Mouse (Mus musculus): ENCODE results near the gene Smg6. TPM values are rescaled to one million over a fixed set of nuclear protein-coding genes. Genes with fewer than 3 reads are reported as not detected.
"Not testable (repeated sequence)": the region's sequence is repeated elsewhere in the genome, so short reads cannot be mapped to it uniquely, and the experiment has no call there.

Smg6 gene
- polyA plus RNA-seq, 1 experiment from 2014 or later: 14.0 TPM

DNA sequence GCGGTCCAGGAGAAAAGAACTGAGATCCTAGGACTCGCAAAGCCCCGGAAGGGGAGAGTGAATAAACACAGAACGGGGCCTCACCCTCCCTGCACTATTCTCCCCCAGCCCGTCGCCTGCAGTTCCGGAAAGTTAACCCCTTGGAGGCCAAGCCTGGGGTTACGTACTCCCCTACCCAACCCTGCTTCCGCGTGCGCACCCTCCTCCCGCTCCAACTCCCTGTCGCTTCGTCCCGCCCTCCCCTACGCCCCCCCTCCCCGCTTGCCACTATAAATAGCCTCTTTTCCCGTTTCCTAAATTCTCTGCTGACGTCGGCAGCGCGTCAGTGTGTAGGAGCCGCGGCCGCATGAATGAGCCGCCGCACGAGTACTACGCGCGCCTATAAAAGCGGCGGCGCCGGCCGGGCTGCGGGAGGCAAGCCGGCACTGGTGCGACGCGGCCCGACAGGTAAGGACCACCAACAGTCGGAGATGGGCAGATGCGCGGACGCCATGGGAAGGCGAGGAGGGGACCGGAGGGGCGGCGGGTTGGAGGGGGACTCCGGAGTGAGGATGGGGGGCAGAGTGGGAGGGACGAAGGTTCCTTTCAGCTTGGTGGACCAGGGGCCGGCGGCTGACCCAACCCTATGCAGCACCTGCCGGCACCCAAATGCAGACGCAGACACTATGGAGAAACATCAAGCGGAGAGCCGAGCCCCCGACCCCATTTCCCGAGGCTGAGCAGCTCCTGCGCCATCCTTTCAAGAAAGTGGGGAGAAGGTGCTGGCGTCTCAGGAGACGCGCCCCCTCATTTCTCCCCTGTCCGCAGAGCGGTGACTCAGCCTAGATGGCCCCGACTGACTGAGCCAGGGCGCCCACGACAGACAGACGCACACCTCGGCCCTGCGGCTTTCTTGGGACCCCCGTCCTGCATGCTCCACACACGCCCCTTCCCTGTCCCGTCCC, 246.8 kb downstream of the Smg6 start:
- peaks cover 63% of the 10 kb centered on the region for H3K27me3 ChIP-seq (ENCODE audit: insufficient read depth, poor library complexity, severe bottlenecking)
- no peaks in the 10 kb centered on the region for H3K9me3 ChIP-seq
- H3K27ac ChIP-seq: 0 out of 2 replicates have a peak overlapping the region, but pooled peaks have one; percentile 36
- peaks cover 61% of the 10 kb centered on the region for H3K4me1 ChIP-seq
- under 1% methylated on average over 75 of the region's 75 CpGs for WGBS
- no peak for DNase-seq (ENCODE audit: low spot score)
- peaks cover 12% of the 10 kb centered on the region for H3K36me3 ChIP-seq
- H3K4me3 ChIP-seq: peak overlapping the region; percentile 73

- WGBS: under 1% methylated on average over 71 of the region's 71 CpGs
- Histone ChIP-seq H3K27ac (0 out of 2 replicates have a peak overlapping the region, but pooled peaks have one; percentile 53), H3K4me1 (peaks cover 60% of the 10 kb centered on the region)
These were observed 247.6 kb downstream of the Smg6 start for GRCm38 (mm10) chr11:75173095-75173798.

DNA sequence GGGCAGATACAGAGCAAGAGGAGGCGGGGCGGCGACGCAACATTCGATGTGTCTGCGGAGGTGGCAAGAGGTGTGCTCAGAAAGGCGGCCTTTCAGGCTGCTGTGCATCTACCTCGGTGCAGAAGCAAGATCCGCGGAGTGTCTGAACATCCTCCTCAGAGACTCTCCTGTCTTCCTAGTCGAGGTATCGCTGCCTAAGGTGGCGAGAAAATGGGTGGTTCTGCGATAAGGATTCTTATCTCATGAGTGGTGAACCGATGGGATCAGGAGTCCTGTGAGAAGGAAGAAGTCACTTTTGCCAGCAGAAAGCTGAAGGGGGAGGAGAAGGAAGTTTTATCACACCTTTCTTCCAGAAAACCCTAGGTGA, 248.2 kb downstream of the Smg6 start:
- Histone ChIP-seq H3K4me1 (peaks cover 58% of the 10 kb centered on the region), H3K9me3 (no peaks in the 10 kb centered on the region), H3K27ac (no peak overlapping the region), H3K27me3 (ENCODE audit: insufficient read depth, poor library complexity, severe bottlenecking) (peaks cover 50% of the 10 kb centered on the region), H3K36me3 (peaks cover 18% of the 10 kb centered on the region), H3K4me3 (peak overlapping the region; percentile 73)
- WGBS: under 1% methylated on average over 15 of the region's 15 CpGs
- no peak for DNase-seq (ENCODE audit: low spot score)

More at GRCm38 (mm10) chr11:75173095-75173798, 247.6 kb downstream of the Smg6 start:
- peaks cover 18% of the 10 kb centered on the region for H3K36me3 ChIP-seq
- peak; percentile 93 for DNase-seq (ENCODE audit: low spot score)
- H3K9me3 ChIP-seq: no peaks in the 10 kb centered on the region
- peaks cover 55% of the 10 kb centered on the region for H3K27me3 ChIP-seq (ENCODE audit: insufficient read depth, poor library complexity, severe bottlenecking)
- H3K4me3 ChIP-seq: peak overlapping the region; percentile 73

DNA sequence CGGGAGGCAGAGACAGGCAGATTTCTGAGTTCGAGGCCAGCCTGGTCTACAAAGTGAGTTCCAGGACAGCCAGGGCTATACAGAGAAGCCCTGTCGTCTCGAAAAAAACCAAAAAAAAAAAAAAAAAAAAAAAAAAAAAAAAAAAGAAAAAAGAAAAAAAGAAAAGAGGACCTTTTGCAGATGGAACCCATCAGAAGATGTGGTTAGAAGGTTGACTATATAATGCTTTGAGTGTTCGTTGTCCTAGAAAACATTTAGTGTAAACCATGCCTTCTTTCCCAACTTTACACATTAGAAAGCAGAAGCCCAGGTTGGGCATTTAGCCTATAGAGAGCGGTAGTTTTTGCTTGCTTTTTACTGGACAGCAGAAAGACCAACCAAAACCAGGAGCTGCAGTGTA, 249.0 kb downstream of the Smg6 start:
- H3K4me3 ChIP-seq; H3K27ac ChIP-seq; H3K9me3 ChIP-seq; DNase-seq (ENCODE audit: low spot score): not testable (repeated sequence)
- H3K27me3 ChIP-seq (ENCODE audit: insufficient read depth, poor library complexity, severe bottlenecking): peaks cover 42% of the 10 kb centered on the region
- 70% methylated on average over 6 of the region's 6 CpGs for WGBS
- peaks cover 18% of the 10 kb centered on the region for H3K36me3 ChIP-seq
- H3K4me1 ChIP-seq: peaks cover 59% of the 10 kb centered on the region

DNA sequence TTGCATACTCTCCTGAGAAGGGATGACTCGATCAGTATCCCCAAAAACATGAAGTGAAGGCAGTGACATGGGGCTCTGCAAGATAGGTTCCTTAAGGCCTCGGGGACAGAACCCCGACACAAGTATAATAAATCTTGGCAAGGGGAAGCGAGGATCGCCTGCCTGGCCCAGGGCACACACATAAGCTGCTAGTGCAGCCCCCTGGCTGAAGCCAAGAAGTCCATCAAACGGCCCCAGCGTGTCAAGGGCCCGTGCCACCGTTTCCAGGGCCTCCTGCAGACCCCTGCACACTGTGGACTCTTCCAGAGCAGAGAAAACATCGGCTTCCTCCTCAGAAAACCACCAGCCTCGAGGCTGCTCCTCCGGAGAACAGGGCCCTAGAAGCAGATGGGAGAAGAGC, 252.4 kb downstream of the Smg6 start:
- peak overlapping the region; percentile 91 for H3K27ac ChIP-seq

GRCm38 (mm10) chr11:75178672-75179208, 253.1 kb downstream of the Smg6 start, which contains the start of gene Ovca2:
Gene Ovca2 (minus strand): TSS chr11:75178835.
- Histone ChIP-seq H3K36me3 (peaks cover 55% of the 10 kb centered on the region), H3K4me3 (peak within 1 kb of the TSS; percentile 89), H3K4me1 (peaks cover 22% of the 10 kb centered on the region), H3K27me3 (ENCODE audit: insufficient read depth, poor library complexity, severe bottlenecking) (peaks cover under 1% of the 10 kb centered on the region; the same call in 1 of the 2 replicates), H3K9me3 (no peaks in the 10 kb centered on the region), H3K27ac (peak within 1 kb of the TSS; percentile 91)
- WGBS: under 1% methylated on average over 33 of the region's 33 CpGs
- DNase-seq (ENCODE audit: low spot score): peak; percentile 97

More for the DNA sequence above, 252.4 kb downstream of the Smg6 start:
- H3K4me3 ChIP-seq: peak overlapping the region; percentile 89
- no peak for DNase-seq (ENCODE audit: low spot score)
- peaks cover 30% of the 10 kb centered on the region for H3K4me1 ChIP-seq
- H3K36me3 ChIP-seq: peaks cover 48% of the 10 kb centered on the region
- WGBS: 48% methylated on average over 12 of the region's 12 CpGs
- H3K27me3 ChIP-seq (ENCODE audit: insufficient read depth, poor library complexity, severe bottlenecking): peaks cover 8% of the 10 kb centered on the region
- no peaks in the 10 kb centered on the region for H3K9me3 ChIP-seq

DNA sequence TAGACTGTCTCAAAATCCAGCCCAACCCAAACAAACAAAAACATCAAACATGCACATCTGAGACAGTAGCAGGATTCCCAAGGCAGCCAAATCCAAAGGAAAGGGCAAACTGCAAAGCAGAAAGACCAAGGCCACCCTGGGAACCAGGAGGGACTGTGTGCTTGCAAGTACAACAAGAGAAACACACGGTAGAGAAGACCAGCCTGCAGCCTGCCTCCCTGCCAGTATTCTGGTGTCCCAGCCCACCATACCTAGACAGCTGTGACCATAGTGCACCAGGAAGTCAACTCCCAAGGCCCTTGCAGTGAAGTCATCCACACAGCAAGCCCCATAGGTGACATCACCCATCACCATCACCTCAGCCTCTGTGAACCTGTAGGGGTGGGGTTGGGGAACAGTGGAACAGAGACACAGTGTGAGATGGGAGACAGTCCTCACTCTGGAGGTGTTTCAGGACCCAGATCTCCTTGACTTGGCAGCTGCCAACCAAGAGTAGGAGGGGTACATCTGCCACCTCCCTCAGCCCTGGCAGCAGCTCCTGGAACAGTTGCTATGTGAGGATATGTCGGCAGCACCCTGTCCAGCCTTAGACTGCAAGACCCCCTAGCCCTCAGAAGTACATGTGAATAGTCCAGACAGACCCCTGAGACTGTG, 258.4 kb downstream of the Smg6 start:
- WGBS: 80% methylated on average over 2 of the region's 2 CpGs
- Histone ChIP-seq H3K4me1 (peaks cover 11% of the 10 kb centered on the region), H3K9me3 (no peaks in the 10 kb centered on the region), H3K4me3 (no peak overlapping the region), H3K36me3 (peaks cover 59% of the 10 kb centered on the region), H3K27ac (no peak overlapping the region), H3K27me3 (ENCODE audit: insufficient read depth, poor library complexity, severe bottlenecking) (no peaks in the 10 kb centered on the region)
- no peak for DNase-seq (ENCODE audit: low spot score)

- 83% methylated on average over 5 of the region's 5 CpGs for WGBS
- no peak for DNase-seq (ENCODE audit: low spot score)
- no peak overlapping the region for H3K27ac ChIP-seq
- no peak overlapping the region for H3K4me3 ChIP-seq
- H3K4me1 ChIP-seq: peaks cover 11% of the 10 kb centered on the region
- no peaks in the 10 kb centered on the region for H3K27me3 ChIP-seq (ENCODE audit: insufficient read depth, poor library complexity, severe bottlenecking)
- H3K36me3 ChIP-seq: peaks cover 59% of the 10 kb centered on the region
- no peaks in the 10 kb centered on the region for H3K9me3 ChIP-seq
These were observed 258.9 kb downstream of the Smg6 start for GRCm38 (mm10) chr11:75184573-75184972.

GRCm38 (mm10) chr11:75184986-75185385, 259.4 kb downstream of the Smg6 start:
- DNase-seq (ENCODE audit: low spot score): no peak
- Histone ChIP-seq H3K36me3 (peaks cover 59% of the 10 kb centered on the region), H3K9me3 (no peaks in the 10 kb centered on the region), H3K4me3 (no peak overlapping the region), H3K4me1 (peaks cover 11% of the 10 kb centered on the region), H3K27ac (no peak overlapping the region), H3K27me3 (ENCODE audit: insufficient read depth, poor library complexity, severe bottlenecking) (no peaks in the 10 kb centered on the region)
- 78% methylated on average over 2 of the region's 2 CpGs for WGBS

DNA sequence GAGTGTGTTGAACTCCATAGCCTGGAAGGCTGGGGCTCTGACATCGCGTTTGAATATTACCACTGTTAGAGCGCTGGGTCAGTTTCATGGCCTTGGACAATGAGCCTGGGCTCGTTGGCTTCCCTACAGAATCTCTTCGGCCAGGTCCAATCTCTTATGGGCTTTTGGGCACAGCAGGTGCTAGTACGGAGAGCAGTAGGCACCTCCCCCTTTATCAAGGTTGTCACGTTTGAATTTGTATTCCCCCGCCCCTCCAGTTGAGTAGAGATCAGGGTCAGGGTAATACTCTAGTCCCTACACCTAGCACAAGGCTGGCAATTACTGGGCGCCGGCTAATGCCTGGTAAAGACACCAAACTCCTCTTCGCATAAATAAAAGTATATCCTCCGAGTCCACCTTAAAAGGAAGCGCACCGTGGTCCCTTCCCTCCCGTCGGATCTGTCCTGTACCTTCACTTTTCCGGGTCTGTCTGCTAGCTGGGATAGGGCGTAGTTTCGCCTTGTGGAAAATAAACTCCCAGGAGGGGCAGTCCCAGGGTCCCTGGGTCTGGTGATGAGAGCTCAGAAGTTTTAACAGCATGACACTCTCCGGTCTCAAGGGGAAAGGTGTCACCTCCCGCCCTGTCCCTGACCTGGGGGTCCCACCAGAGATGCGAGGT, 264.2 kb downstream of the Smg6 start:
- H3K9me3 ChIP-seq: no peaks in the 10 kb centered on the region
- under 1% methylated on average over 22 of the region's 22 CpGs for WGBS
- DNase-seq (ENCODE audit: low spot score): no peak

GRCm38 (mm10) chr11:75190371-75190724, 264.7 kb downstream of the Smg6 start:
- Histone ChIP-seq H3K4me1 (peaks cover 52% of the 10 kb centered on the region), H3K36me3 (peaks cover 6% of the 10 kb centered on the region; the same call in 1 of the 2 replicates), H3K4me3 (peak overlapping the region; percentile 91), H3K9me3 (no peaks in the 10 kb centered on the region), H3K27ac (peak overlapping the region; percentile 85), H3K27me3 (ENCODE audit: insufficient read depth, poor library complexity, severe bottlenecking) (peaks cover 47% of the 10 kb centered on the region)
- DNase-seq (ENCODE audit: low spot score): peak; percentile 95
- under 1% methylated on average over 24 of the region's 24 CpGs for WGBS

More for the DNA sequence above, 264.2 kb downstream of the Smg6 start:
- Histone ChIP-seq H3K4me1 (peaks cover 47% of the 10 kb centered on the region), H3K36me3 (peaks cover 11% of the 10 kb centered on the region), H3K4me3 (peak overlapping the region; percentile 91), H3K27ac (peak overlapping the region; percentile 85), H3K27me3 (ENCODE audit: insufficient read depth, poor library complexity, severe bottlenecking) (peaks cover 42% of the 10 kb centered on the region)

- no peak for DNase-seq (ENCODE audit: low spot score)
- Histone ChIP-seq H3K4me1 (peaks cover 59% of the 10 kb centered on the region), H3K4me3 (peak within 1 kb of the TSS; percentile 91), H3K36me3 (no peaks in the 10 kb centered on the region), H3K27me3 (ENCODE audit: insufficient read depth, poor library complexity, severe bottlenecking) (peaks cover 53% of the 10 kb centered on the region), H3K9me3 (no peaks in the 10 kb centered on the region), H3K27ac (peak within 1 kb of the TSS; percentile 85)
- 42% methylated on average over 5 of the region's 5 CpGs for WGBS
These were observed 265.4 kb downstream of the Smg6 start, which contains the start of gene Dph1 for GRCm38 (mm10) chr11:75190905-75191441. Gene Dph1 (minus strand): TSS chr11:75191241.
